Mouse (Mus musculus) cerebral cortex, adult 2 months (tissue): ENCODE measurements around the gene Sipa1.

Experiments
- WGBS: fragments of 180-500 bp; shearing (Covaris S2); methylation state at CpG from one replicate; pipeline ENCODE4 v1.1.7; 2018; 5-methylcytosine and 5-hydroxymethylcytosine counted together

Sipa1 gene

GRCm38 (mm10) chr19:5606196-5606595 lies 57.3 kb downstream of the Sipa1 start:
- 68% methylated on average over 8 of the region's 8 CpGs for WGBS

- 72% methylated on average over 7 of the region's 7 CpGs for WGBS
Measured at GRCm38 (mm10) chr19:5605126-5605525, 58.4 kb downstream of the Sipa1 start.

GRCm38 (mm10) chr19:5603664-5604063 lies 59.8 kb downstream of the Sipa1 start:
- WGBS: 77% methylated on average over 7 of the region's 7 CpGs

DNA sequence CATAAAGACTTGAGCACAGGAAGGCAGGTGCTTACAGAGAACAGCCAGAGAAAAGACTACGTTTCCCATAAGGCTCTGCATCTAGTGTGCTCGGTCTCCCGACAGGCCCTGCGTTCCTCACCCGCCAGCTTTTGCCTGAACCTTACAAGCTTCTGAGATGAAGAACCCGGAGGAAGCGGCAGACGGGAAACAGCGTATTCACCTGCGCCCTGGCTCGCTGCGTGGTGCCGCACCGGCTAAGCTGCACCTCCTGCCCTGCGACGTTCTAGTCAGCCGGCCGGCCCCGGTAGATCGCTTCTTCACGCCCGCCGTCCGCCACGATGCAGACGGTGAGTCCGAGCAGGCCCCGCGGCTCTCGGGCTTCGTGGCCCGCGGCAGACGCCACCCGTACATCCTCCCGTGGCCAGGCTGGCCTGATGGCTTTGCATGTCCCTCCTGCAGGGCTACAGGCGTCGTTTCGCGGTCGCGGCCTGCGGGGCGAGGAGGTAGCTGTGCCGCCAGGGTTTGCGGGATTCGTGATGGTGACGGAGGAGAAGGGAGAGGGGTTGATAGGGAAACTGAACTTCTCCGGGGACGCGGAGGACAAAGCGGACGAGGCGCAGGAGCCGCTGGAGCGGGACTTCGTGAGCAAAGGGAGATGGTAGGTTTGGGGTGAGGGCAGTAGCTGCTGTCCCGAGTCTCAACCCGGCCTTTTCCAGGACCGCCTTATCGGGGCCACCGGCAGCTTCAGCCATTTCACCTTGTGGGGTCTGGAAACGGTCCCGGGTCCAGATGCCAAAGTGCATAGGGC lies 61.6 kb downstream of the Sipa1 start, which contains the start of gene Rnaseh2c:
Gene Rnaseh2c (plus strand): TSS at position 122 of the 790 bp plus-strand sequence.
- WGBS: 1% methylated on average over 64 of the region's 64 CpGs
